ENCODE assay signal across 9 mouse cellular contexts in genomic region chr4:104368561-104369021, GRCm38 (mm10).
DNase-seq lines count a peak whose midpoint lies in the region; ATAC-seq and TF ChIP-seq lines count a peak whose summit lies in the region.
"Had no signal": no experiment of that assay in that cellular context is flagged by ENCODE, and none has a peak within 500 bp of the region (broad histone marks: within the 10 kb centered on the region; RNA-seq: fewer than 3 reads in every experiment).

No protein-coding gene starts in this region.

- TF ChIP-seq POLR2A in cerebellum, adult 2 months (IDR thresholded peaks at IDR 0.05; ENCODE audit: borderline replicate concordance, insufficient read depth, low read length), result no peak

- under 1% methylated on average over 20 of the region's 20 CpGs for WGBS in cerebellum, adult 2 months
- WGBS in forebrain, postnatal 0 days, result under 1% methylated on average over 20 of the region's 20 CpGs
- WGBS in kidney, embryonic 15.5 days, result under 1% methylated on average over 20 of the region's 20 CpGs
- under 1% methylated on average over 20 of the region's 20 CpGs for WGBS in limb, embryonic 15.5 days

- no peaks in the 10 kb centered on the region for H3K9me3 ChIP-seq in forebrain, postnatal 0 days (ENCODE audit: low read length)
- H3K9me3 ChIP-seq in kidney, embryonic 15.5 days (replicated peaks), result no peaks in the 10 kb centered on the region
- H3K9me3 ChIP-seq in limb, embryonic 15.5 days, result no peaks in the 10 kb centered on the region

- peak overlapping the region; percentile 86 for H3K4me3 ChIP-seq in cerebellum, adult 2 months (replicated peaks; ENCODE audit: insufficient read depth, low read depth, low read length)
- peak overlapping the region; percentile 74 for H3K4me3 ChIP-seq in forebrain, postnatal 0 days (ENCODE audit: low read depth, low read length)
- H3K4me3 ChIP-seq in kidney, embryonic 15.5 days (replicated peaks), result peak overlapping the region; percentile 69
- peak overlapping the region; percentile 65 for H3K4me3 ChIP-seq in limb, embryonic 15.5 days
- H3K4me3 ChIP-seq: erythroblast, embryonic 14.5 days had no signal

- peak; percentile 5 to 57 for DNase-seq in adrenal gland, adult (ENCODE audit: inconsistent age in 2 of 2, low spot score in 1 of 2)
- DNase-seq in adrenal gland, postnatal 4 days (ENCODE audit: low spot score in 2 of 2), result no peak
- DNase-seq in cerebellum, adult 2 months, result peak; percentile 83 to 84
- DNase-seq in forebrain, postnatal 0 days, result peak; percentile 87
- DNase-seq in right cerebral cortex, postnatal 10 days (ENCODE audit: low spot score in 2 of 2), result peak; percentile 90 to 91
- DNase-seq in spleen, adult 12 weeks (ENCODE audit: low spot score), result no peak

- H3K4me2 ChIP-seq in forebrain, postnatal 0 days (ENCODE audit: low read depth), result peak overlapping the region; percentile 78
- peak overlapping the region; percentile 98 for H3K4me2 ChIP-seq in kidney, embryonic 15.5 days
- peak overlapping the region; percentile 98 for H3K4me2 ChIP-seq in limb, embryonic 15.5 days

- ATAC-seq in forebrain, postnatal 0 days, result peak; percentile 72
- peak; percentile 26; the same call in 1 of the 2 replicates for ATAC-seq in kidney, embryonic 15.5 days (replicated peaks; ENCODE audit: low FRiP score)
- ATAC-seq in limb, embryonic 15.5 days (ENCODE audit: insufficient number of reproducible peaks, low FRiP score, low TSS enrichment, low read depth), result no peak

- H3K4me1 ChIP-seq in cerebellum, adult 2 months (ENCODE audit: control insufficient read depth, insufficient read depth, low read length), result peaks cover 11% of the 10 kb centered on the region; the same call in 1 of the 2 replicates
- H3K4me1 ChIP-seq in forebrain, postnatal 0 days (ENCODE audit: insufficient read depth), result no peaks in the 10 kb centered on the region
- H3K4me1 ChIP-seq in kidney, embryonic 15.5 days, result peaks cover 31% of the 10 kb centered on the region
- peaks cover 30% of the 10 kb centered on the region for H3K4me1 ChIP-seq in limb, embryonic 15.5 days

- no peak for TF ChIP-seq CTCF in cerebellum, adult 2 months (IDR thresholded peaks at IDR 0.05; ENCODE audit: borderline replicate concordance, insufficient read depth, low read depth, low read length)
- no peak; the same call in 1 of the 2 replicates for TF ChIP-seq CTCF in forebrain, postnatal 0 days (IDR thresholded peaks at IDR 0.05; ENCODE audit: low read depth)

- H3K27ac ChIP-seq in cerebellum, adult 2 months (ENCODE audit: insufficient read depth, low read length), result peak overlapping the region; percentile 16; the same call in 1 of the 2 replicates
- H3K27ac ChIP-seq in forebrain, postnatal 0 days (ENCODE audit: low read depth, low read length), result peak overlapping the region; percentile 92
- no peak overlapping the region; the same call in 1 of the 2 replicates for H3K27ac ChIP-seq in kidney, embryonic 15.5 days
- no peak overlapping the region for H3K27ac ChIP-seq in limb, embryonic 15.5 days

- peak overlapping the region; percentile 85 for H3K9ac ChIP-seq in forebrain, postnatal 0 days
- H3K9ac ChIP-seq in kidney, embryonic 15.5 days, result peak overlapping the region; percentile 58; the same call in 1 of the 2 replicates
- H3K9ac ChIP-seq in limb, embryonic 15.5 days, result no peak overlapping the region

- no peaks in the 10 kb centered on the region for H3K27me3 ChIP-seq in cerebellum, adult 2 months (ENCODE audit: control insufficient read depth, insufficient read depth, low read length)
- no peaks in the 10 kb centered on the region for H3K27me3 ChIP-seq in forebrain, postnatal 0 days (ENCODE audit: insufficient read depth, low read length)
- H3K27me3 ChIP-seq in kidney, embryonic 15.5 days, result peaks cover 76% of the 10 kb centered on the region
- peaks cover 64% of the 10 kb centered on the region for H3K27me3 ChIP-seq in limb, embryonic 15.5 days

- no peaks in the 10 kb centered on the region for H3K36me3 ChIP-seq in forebrain, postnatal 0 days (ENCODE audit: insufficient read depth)
- H3K36me3 ChIP-seq in kidney, embryonic 15.5 days, result no peaks in the 10 kb centered on the region
- no peaks in the 10 kb centered on the region for H3K36me3 ChIP-seq in limb, embryonic 15.5 days

Comparison
In these comparisons a context has a peak if more than half of its experiments do, and no peak if none do; other contexts are left out.
1. DNase-seq: peak in adrenal gland, adult (2 of 2), cerebellum, adult 2 months (2 of 2), forebrain, postnatal 0 days (single experiment) and right cerebral cortex, postnatal 10 days (2 of 2); none in adrenal gland, postnatal 4 days (0 of 2) and spleen, adult 12 weeks (single experiment).
2. H3K27ac ChIP-seq: peak in cerebellum, adult 2 months (single experiment) and forebrain, postnatal 0 days (single experiment); none in kidney, embryonic 15.5 days (single experiment) and limb, embryonic 15.5 days (single experiment).
3. Peak in every context shown above with its lines, with median percentiles within 50 percentile points of each other: H3K4me3 ChIP-seq and H3K4me2 ChIP-seq.